Mouse (Mus musculus) olfactory bulb, adult 2 months (tissue): Measurements from ENCODE around the gene Olfr613.

ENCODE experiments used
- CTCF ChIP-seq: fragments of 200-500 bp; IDR thresholded peaks from 2 replicates; pipeline ENCODE4 v1.5.1; 2012; ENCODE audit warnings: low read depth, mild to moderate bottlenecking, low read length, moderate library complexity; ENCODE audit not compliant: insufficient read depth
- POLR2A ChIP-seq: fragments of 200-500 bp; IDR thresholded peaks from 2 replicates; pipeline ENCODE4 v1.6.1; 2012; ENCODE audit warnings: mild to moderate bottlenecking, low read depth, low read length, moderate library complexity; ENCODE audit not compliant: insufficient read depth

GRCm38 (mm10) chr7:103555779-103556178, 7.9 kb downstream of the Olfr613 start, which contains the start of gene Olfr615:
- TF ChIP-seq CTCF: no peak
- no peak for TF ChIP-seq POLR2A
